Comparison of ENCODE assay signal across 8 mouse cellular contexts in genomic region chr17:51583277-51583676, GRCm38 (mm10).
DNase-seq lines count a peak whose midpoint lies in the region; ATAC-seq lines count a peak whose summit lies in the region.

No protein-coding gene starts in this region.

- 76% methylated on average over 15 of the region's 15 CpGs for WGBS in heart, embryonic 12.5 days

- H3K27ac ChIP-seq in heart, embryonic 12.5 days (ENCODE audit: poor library complexity, severe bottlenecking) = no peak overlapping the region

- no peak overlapping the region for H3K4me2 ChIP-seq in heart, embryonic 12.5 days

- no peaks in the 10 kb centered on the region for H3K36me3 ChIP-seq in heart, embryonic 12.5 days

- no peak overlapping the region for H3K9ac ChIP-seq in heart, embryonic 12.5 days

- ATAC-seq in heart, embryonic 12.5 days (ENCODE audit: insufficient number of reproducible peaks, low FRiP score) = no peak

- intact Hi-C loops in left cerebral cortex, postnatal 14 days (cut with DNase I) = no loop called here

- H3K4me3 ChIP-seq in heart, embryonic 12.5 days = no peak overlapping the region

- no peaks in the 10 kb centered on the region for H3K27me3 ChIP-seq in heart, embryonic 12.5 days (replicated peaks)

- H3K9me3 ChIP-seq in heart, embryonic 12.5 days (replicated peaks) = no peaks in the 10 kb centered on the region

- no peaks in the 10 kb centered on the region for H3K4me1 ChIP-seq in heart, embryonic 12.5 days (replicated peaks)

- peak; percentile 94 for DNase-seq in heart, adult 11 months
- DNase-seq in right cerebral cortex, adult 2 months (ENCODE audit: low spot score in 2 of 2) = peak; percentile 37 to 41
- DNase-seq in right cerebral cortex, postnatal 10 days (ENCODE audit: low spot score in 2 of 2) = no peak
- peak; percentile 3 to 25 for DNase-seq in left cerebral cortex, postnatal 14 days (ENCODE audit: low spot score in 2 of 2)
- peak; percentile 27 for DNase-seq in urinary bladder, postnatal 25 days (ENCODE audit: low spot score)
- no peak for DNase-seq in cerebellum, adult 9-10 months
- DNase-seq in thymus, postnatal 4 days = no peak

Comparison
In these comparisons a context has a peak if more than half of its experiments do, and no peak if none do; other contexts are left out.
1. DNase-seq: peak in heart, adult 11 months (single experiment), right cerebral cortex, adult 2 months (2 of 2), left cerebral cortex, postnatal 14 days (2 of 2) and urinary bladder, postnatal 25 days (single experiment); none in right cerebral cortex, postnatal 10 days (0 of 2), cerebellum, adult 9-10 months (single experiment) and thymus, postnatal 4 days (single experiment).